ENCODE assay signal across 17 mouse cellular contexts in genomic region chr3:46538660-46539059, GRCm38 (mm10).
DNase-seq lines count a peak whose midpoint lies in the region; ATAC-seq and TF ChIP-seq lines count a peak whose summit lies in the region.
"Had no signal": no experiment of that assay in that cellular context is flagged by ENCODE, and none has a peak within 500 bp of the region (broad histone marks: within the 10 kb centered on the region; RNA-seq: fewer than 3 reads in every experiment).

No protein-coding gene starts in this region.

- DNase-seq in frontal cortex, postnatal 14 days (ENCODE audit: low spot score in 2 of 2): no peak
- peak; percentile 13 to 37 for DNase-seq in left cerebral cortex, postnatal 14 days (ENCODE audit: low spot score in 2 of 2)
- DNase-seq in left cerebral cortex, postnatal 36 days (ENCODE audit: low spot score in 2 of 2): no peak
- DNase-seq in brain, embryonic 14.5 days (ENCODE audit: low read depth): peak; percentile 21
- peak; percentile 32 for DNase-seq in layer of hippocampus, adult 9-10 months (ENCODE audit: low spot score)
- no peak for DNase-seq in gastrocnemius, postnatal 36 days
- DNase-seq in kidney, adult 11 months: no peak
- DNase-seq: adrenal gland, postnatal 10 days; cerebellum, adult 2 months; cerebellum, postnatal 10 days; embryo, embryonic 11 days; gastrocnemius, postnatal 14 days; heart, postnatal 4 days had no signal

- intact Hi-C loops in left cerebral cortex, postnatal 14 days (cut with DNase I): no loop called here
- intact Hi-C loops in left cerebral cortex, postnatal 36 days (cut with DNase I): no loop called here
- intact Hi-C loops in gastrocnemius, postnatal 36 days (cut with DNase I): no loop called here

- no peak for TF ChIP-seq POLR2A in brain, embryonic 14.5 days (IDR thresholded peaks at IDR 0.05; ENCODE audit: borderline replicate concordance, extremely low read depth, insufficient read depth, insufficient read length, poor library complexity, severe bottlenecking)

- no peak for TF ChIP-seq CTCF in brain, embryonic 14.5 days (IDR thresholded peaks at IDR 0.05; ENCODE audit: borderline replicate concordance, extremely low read depth, insufficient read depth, insufficient read length)

- ATAC-seq in frontal cortex, adult (ENCODE audit: low TSS enrichment): peak; percentile 93
- ATAC-seq: forebrain, embryonic 15.5 days; hindbrain, embryonic 16.5 days; inflammation-experienced regulatory T-cells, adult 6 months had no signal

Comparison
In these comparisons a context has a peak if more than half of its experiments do, and no peak if none do; other contexts are left out.
1. DNase-seq: peak in left cerebral cortex, postnatal 14 days (2 of 2), brain, embryonic 14.5 days (single experiment) and layer of hippocampus, adult 9-10 months (single experiment); none in frontal cortex, postnatal 14 days (0 of 2), left cerebral cortex, postnatal 36 days (0 of 2), gastrocnemius, postnatal 36 days (0 of 2) and kidney, adult 11 months (single experiment).